ENCODE assay signal across 34 mouse cellular contexts in the genomic region with DNA sequence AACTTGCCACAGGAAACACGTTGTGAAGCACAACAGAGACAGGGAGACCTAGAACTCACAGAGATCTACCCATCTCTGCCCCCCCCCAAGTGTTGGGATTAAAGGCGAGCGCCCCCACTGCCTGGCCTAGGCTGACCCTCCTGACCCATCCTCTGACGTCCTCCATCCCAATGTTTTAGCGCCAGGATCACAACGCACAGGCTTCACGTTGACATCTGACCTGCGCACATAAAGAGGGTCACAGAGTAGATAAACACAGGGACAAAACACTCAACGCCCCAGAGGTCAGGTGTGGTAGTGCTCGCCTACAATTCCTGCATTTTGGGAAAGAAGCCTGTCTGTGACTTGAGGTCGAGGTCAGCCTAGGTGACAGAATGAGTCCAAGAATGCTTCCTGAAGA.
"Had no signal": no experiment of that assay in that cellular context is flagged by ENCODE, and none has a peak within 500 bp of the region (broad histone marks: within the 10 kb centered on the region; RNA-seq: fewer than 3 reads in every experiment).

No protein-coding gene starts in this region.

- DNase-seq: heart, postnatal 10 days; heart, postnatal 14 days; heart, postnatal 4 days; kidney, adult 11 months; kidney, adult 18-20 months; kidney, adult 2 months; kidney, adult 8-10 months; kidney, adult 9 months; kidney, postnatal 10 days; kidney, postnatal 14 days; kidney, postnatal 25 days; kidney, postnatal 36 days; kidney, postnatal 4 days; layer of hippocampus, adult 9-11 months; layer of hippocampus, postnatal 36 days had no signal

- H3K4me3 ChIP-seq: heart, embryonic 10.5 days; heart, embryonic 12.5 days; heart, embryonic 13.5 days; heart, embryonic 15.5 days; hindbrain, embryonic 10.5 days; hindbrain, embryonic 12.5 days; hindbrain, embryonic 13.5 days; hindbrain, embryonic 15.5 days; intestine, embryonic 15.5 days; kidney, embryonic 15.5 days; layer of hippocampus, adult 2 months had no signal

- H3K4me1 ChIP-seq: heart, embryonic 10.5 days; heart, embryonic 12.5 days; heart, embryonic 13.5 days; heart, embryonic 15.5 days; hindbrain, embryonic 10.5 days; hindbrain, embryonic 12.5 days; hindbrain, embryonic 13.5 days; hindbrain, embryonic 15.5 days; intestine, embryonic 15.5 days; kidney, embryonic 15.5 days had no signal

- ATAC-seq: hindbrain, embryonic 16.5 days; hindbrain, postnatal 0 days; inflammation-experienced regulatory T-cells, adult 6 months; intestine, embryonic 15.5 days; intestine, embryonic 16.5 days; intestine, postnatal 0 days had no signal

- H3K9ac ChIP-seq: heart, embryonic 12.5 days; heart, embryonic 13.5 days; heart, embryonic 15.5 days; hindbrain, embryonic 12.5 days; hindbrain, embryonic 13.5 days; hindbrain, embryonic 14.5 days; hindbrain, embryonic 15.5 days; intestine, embryonic 15.5 days; kidney, embryonic 15.5 days had no signal

- H3K9me3 ChIP-seq: heart, embryonic 10.5 days; heart, embryonic 12.5 days; heart, embryonic 13.5 days; heart, embryonic 15.5 days; hindbrain, embryonic 10.5 days; hindbrain, embryonic 12.5 days; hindbrain, embryonic 13.5 days; hindbrain, embryonic 15.5 days; intestine, embryonic 15.5 days; kidney, embryonic 15.5 days had no signal

- H3K27me3 ChIP-seq: heart, embryonic 12.5 days; heart, embryonic 13.5 days; heart, embryonic 15.5 days; hindbrain, embryonic 12.5 days; hindbrain, embryonic 13.5 days; hindbrain, embryonic 15.5 days; intestine, embryonic 15.5 days; kidney, embryonic 15.5 days had no signal

- H3K27ac ChIP-seq: heart, embryonic 10.5 days; heart, embryonic 13.5 days; heart, embryonic 15.5 days; hindbrain, embryonic 10.5 days; hindbrain, embryonic 12.5 days; hindbrain, embryonic 13.5 days; hindbrain, embryonic 14.5 days; hindbrain, embryonic 15.5 days; hindbrain, postnatal 0 days; intestine, embryonic 15.5 days; kidney, embryonic 15.5 days; kidney, postnatal 0 days; layer of hippocampus, adult 2 months had no signal

- H3K4me2 ChIP-seq: heart, embryonic 11.5 days; heart, embryonic 12.5 days; heart, embryonic 13.5 days; heart, embryonic 15.5 days; hindbrain, embryonic 12.5 days; hindbrain, embryonic 13.5 days; hindbrain, embryonic 14.5 days; hindbrain, embryonic 15.5 days; intestine, embryonic 15.5 days; kidney, embryonic 15.5 days had no signal
